Mouse (Mus musculus) hematopoietic stem cell, adult 5-6 weeks (primary cell): ENCODE results near the gene Gm5741. TPM values are rescaled to one million over a fixed set of nuclear protein-coding genes. Genes with fewer than 3 reads are reported as not detected.

Experiments used
- ATAC-seq, 2 experiments: fragments of 125-278 bp in 1 of 2; replicated peaks in 1 of 2; 2 replicates each; pipeline ENCODE4 v1.8.0; 2016 to 2017; ENCODE audit warnings: inconsistent platforms in 2 of 2, mild to moderate bottlenecking in 2 of 2, moderate number of reproducible peaks in 2 of 2, low read depth in 1 of 2, moderate TSS enrichment in 1 of 2; ENCODE audit not compliant: low FRiP score in 2 of 2, poor library complexity in 2 of 2, severe bottlenecking in 2 of 2, insufficient read depth in 1 of 2, low TSS enrichment in 1 of 2
- total RNA-seq: library from RNA; stranded (forward); fragments of 172-1452, 232-1000 nt; gene quantifications from 2 replicates; pipeline ENCODE4 v1.2.3, GENCODE M21; 2017

Gm5741 gene
- total RNA-seq, 1 experiment from 2014 or later: not detected

DNA sequence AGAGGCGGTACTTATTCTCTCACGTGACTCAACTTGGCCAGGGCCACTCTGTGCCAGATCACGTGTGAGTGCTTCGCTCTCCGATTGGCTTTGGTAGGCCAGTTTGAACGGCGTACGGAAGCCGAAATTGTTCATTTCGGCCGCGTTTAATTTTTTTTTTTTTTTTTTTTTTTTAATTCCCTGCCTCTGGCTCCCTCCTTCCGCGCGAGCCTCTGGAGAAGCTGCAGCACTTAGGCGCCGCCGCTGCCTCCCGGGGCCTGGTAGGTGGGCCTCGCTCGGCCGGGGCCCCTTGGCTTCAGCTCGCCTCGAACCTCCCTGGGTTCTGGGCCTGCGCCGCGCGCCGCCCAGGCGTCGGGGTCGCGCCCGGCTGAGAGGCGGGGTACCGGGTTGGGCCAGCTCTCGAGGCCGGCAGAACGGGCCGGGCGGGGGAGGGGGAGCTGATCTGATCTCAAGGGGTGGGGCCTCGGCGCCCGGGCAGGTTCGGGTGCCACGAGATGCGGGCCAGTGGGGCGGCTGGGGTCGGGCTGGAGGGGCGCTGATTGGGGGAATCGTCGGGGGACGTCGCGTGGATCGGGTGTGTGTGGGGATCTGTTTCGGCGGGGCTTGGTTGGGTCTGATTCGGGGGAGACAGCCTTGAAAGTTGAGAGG is 30.9 kb downstream of the Gm5741 start, which contains the start of gene Tnpo2:
Gene Tnpo2 (plus strand): TSS at position 198 of the 648 bp plus-strand sequence.
- ATAC-seq: peak; percentile 81 to 88

DNA sequence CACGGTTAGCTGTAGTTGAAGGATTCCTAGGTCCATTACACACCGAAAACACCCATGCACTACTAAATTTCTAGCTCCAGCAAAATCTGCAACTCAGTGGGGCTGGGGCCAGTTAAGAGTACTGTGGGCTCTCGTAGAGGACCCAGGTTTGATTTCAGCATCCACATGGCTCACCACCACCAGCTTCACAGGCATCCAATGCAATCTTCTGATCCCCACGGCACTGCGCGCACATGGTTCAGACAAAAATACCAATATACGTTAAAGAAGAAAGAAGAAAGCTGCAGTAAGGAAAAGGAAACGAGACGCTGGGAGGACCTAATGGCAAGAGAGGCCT is 31.4 kb downstream of the Gm5741 start:
- ATAC-seq: no peak; a peak in 1 of 4 replicates

DNA sequence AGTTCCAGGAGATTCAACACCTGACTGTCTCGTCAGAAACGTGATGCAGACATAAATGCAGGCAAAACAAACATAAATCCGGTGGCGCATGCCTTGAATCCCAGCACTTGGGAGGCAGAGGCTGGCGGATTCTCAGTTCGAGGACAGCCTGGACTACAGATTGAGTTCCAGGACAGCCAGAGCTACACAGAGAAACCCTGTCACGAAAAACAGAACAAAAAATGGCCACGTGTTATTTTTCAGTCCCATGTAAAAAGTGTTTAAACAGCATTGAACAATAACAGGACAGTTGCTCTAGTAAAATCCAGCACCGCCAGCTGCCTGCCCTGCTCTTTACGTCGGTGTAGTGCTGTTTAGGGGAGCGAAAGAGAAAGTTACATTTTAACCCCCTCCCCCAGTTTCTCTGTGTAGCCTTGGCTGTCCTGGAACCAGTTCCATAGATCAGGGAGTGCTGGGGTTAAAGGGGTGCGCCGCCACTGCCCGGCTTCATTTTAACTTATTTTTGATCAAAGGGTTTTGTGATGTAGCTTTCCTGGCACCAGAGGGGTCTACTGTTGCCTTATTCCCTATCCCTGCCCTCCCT is 32.0 kb downstream of the Gm5741 start:
- ATAC-seq: no peak

DNA sequence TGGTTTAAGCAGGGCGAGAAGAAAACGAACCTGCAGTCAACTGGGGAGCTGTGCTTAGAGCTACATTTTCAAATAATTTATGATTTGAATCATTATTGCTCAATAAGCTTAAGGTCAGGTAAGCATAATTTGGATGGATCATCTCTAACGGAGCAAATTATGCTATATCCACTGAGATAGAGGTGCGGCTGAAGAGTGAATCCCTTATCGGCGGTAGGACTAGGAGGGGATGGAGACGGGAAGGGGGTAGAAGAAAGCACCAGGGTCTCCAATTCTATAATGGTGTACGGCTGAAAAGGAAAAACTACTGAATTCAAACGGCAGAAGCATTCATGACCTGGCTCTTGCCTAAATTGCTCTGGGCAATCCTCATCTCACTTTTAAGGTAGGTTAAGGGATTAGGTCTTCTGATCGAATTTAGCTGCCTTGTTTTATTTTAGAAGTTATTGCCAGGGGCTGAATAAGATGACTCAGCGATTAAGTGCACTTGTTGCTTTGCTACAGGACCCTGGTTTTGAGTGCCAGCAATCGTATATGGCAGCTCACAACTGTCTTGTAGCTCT is 32.5 kb downstream of the Gm5741 start:
- no peak for ATAC-seq

DNA sequence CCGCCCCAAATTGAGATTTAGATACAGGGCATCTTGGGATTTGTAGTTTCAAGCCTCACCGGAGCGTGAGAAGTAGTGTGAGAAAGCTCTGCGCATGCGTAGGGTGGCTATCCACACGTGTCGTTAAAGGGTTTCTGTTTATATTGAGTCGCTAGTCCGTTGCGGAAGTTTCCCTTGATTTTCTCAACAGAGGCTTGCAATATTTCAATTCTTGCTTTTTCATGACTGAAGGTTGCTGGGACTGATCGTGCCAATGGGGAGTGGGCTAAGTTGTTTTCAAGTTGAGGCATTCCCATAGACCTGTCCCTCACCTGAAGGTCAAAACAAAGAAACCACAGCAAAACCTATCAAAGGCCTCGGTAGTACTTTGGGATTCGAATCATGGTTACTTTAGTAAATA is 33.0 kb downstream of the Gm5741 start:
- peak in 1 of 2 experiments; percentile 38; a peak in 1 of 4 replicates for ATAC-seq

DNA sequence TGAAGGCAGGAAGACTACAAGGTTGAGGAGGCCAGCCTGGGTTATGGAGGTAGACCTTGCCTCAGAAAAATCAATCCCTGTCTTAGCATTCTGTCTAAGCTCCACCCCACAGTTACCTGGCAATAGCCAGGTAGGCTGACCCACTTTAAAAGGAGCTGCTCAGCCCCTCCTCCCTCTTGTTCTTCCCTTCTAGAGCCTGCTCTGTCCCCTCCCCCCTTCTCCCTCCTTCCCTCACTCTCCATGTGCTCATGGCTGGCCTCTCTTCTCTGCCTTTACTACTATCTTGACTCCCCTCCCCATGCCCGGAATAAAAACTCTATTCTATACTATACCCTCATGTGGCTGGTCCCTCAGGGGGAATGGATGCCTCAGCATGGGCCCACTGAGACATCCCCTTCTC is 33.9 kb downstream of the Gm5741 start:
- ATAC-seq: no peak

DNA sequence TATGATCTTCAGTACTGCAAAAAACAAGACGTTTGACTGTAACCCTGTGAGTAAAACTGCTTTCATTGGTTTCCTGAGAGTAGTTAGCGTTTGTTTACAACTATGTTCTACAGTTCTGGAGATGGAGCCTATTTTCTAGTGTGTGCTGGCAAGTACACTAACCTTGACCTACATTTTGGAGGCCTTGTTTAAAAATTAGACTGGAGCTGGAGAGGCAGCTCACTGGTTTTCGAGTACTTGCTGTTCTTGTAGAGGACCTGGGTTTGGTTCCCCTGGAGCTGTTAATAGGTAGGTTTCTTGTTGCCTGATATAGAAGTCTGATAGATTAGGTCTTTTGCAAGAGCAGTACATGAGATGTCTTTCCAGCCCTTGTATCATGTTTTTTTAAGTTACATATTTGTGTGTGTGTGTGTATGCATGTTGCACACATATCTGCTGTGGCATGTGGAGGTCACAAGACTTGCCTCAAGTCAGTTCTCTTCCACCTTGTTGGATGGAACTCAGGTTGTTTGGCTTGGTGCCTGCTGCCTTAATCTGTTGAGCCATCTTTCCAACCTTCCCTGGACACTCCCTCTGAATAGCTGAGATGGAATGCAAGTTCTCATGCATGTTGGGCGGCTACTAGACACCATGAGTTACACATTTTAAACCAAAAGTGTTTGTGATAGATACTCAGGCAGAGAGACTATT is 35.0 kb downstream of the Gm5741 start:
- no peak for ATAC-seq

DNA sequence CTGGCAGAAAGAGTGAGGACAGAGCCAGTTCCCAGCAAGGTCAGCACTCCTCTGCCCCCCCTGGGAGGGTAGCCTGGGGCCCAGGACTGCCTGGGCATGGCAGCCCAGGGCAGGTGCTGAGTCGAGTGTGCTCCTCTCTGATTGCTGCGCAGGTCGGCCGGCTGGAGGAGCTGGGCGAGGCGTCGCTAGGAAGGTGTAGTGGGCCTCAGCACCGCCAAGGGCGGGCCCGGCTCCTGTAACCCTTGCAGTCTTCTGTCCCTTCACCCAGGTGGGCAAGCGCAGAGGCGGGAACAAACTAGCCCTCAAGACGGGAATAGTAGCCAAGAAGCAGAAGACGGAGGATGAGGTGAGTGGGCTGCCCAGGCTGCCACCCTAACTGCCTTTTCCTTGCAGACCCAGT is 38.5 kb downstream of the Gm5741 start:
- no peak for ATAC-seq

DNA sequence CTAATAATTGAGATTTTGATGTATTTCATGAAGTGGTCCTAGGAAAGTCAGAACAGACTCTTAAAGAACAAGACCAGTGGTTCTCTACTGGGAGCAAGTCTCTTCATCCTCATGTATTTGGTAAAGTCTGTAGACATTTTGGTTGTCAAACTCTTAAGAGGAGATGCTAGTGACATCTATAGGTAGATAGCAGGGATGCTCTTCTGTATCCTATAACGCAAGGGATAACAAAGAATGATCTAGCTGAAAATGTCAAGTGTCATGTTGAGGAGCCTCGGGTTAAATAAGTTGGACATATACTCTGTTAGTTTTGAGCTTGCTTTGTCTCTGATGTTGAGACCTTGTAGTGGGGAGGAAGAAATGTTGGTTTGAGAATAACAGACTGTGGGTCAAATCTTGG is 39.9 kb downstream of the Gm5741 start:
- no peak for ATAC-seq

DNA sequence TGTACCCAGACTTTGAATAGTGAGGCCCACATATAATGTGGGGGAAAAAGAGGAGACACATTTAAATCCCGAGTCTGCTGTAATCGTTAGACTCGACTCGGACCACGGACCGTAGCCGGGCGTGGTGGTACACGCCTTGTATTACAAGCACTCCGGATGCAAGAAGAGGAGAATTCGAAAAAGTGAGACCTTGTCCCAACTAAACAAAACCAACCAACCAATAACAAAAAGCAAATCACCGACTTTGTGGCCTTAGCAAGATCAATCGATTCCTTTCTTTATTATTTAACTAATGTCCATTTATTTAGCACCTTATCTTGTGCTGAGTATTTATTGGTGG is 40.3 kb downstream of the Gm5741 start:
- no peak for ATAC-seq

DNA sequence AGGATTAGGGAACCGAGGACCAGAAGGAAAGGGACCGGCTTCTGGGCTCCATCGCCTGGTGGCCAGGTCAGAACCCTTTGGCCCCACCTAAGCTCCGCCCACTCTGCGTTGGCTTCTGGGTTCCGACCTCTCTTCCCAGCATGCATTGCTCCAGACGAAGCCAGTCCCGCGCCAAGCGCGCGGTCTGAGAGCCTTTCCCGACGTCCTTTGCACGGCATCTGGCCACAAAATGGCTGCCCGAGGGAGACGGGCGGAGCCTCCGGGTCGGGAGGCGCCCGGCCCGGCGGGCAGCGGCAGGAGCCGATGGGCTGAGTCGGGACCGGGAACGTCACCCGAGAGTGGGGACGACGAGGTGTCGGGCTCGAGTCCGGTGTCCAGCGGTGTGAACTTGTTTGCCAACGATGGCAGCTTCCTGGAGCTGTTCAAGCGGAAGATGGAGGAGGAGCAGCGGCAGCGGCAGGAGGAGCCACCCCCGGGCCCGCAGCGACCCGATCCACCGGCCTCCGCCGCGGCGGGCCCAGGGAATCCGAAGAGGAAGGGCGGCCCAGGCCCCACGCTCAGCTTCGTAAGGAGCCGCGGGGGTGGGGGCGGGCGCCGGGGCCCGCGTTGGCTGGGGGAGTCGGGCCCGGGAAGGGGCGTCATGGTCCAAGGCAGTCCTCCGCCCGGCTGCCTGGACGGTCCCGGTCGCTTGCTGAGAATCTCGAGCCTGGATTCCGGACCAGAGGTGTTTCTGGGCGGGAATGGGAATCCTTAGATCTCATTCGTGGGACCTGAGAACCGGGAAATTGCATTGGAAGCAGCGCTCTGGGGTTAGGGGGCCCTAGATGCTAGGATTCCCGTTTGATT is 40.9 kb downstream of the Gm5741 start, which contains the start of gene Trir:
Gene Trir (plus strand): TSS at position 154 of the 846 bp plus-strand sequence.
- ATAC-seq: peak; percentile 83 to 85

DNA sequence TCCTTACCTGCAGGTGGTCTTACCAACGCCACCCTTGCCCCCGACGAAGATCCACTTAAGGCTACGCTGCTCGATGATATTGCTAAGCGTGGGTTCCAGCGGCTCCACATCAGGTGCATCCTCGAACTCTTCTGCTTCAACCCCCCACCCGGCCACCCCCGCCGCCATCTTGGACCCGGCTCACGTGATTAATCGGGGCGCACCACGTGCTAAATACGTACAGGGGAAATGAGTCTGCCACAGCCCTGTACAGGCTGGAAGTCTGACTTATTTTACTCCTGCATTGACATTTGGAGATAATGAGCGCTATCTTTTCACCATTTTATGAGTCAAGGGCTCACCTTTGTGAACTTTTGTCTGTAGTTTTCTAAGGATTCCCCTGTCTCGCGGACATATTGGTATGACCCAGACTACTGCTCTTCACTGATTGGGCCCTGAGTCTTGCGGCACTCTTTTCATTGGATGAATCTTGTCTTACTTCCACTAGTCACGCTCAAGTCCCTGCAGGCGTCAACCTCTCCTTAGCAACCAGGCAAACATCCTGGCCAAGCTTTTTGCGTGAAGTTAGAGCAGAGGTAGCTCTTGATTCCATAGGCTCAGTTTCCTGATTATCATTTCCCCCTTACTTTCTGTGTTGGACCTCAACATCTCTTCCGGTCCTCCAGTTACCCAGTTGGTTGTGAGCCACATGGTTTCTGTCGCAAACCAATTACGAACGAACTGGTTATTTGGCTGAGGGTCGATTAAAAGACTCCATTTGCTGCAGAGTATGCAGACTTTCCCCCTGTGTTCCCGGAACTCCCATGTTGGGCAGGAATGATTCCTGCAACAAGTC is 42.5 kb downstream of the Gm5741 start, which contains the start of gene Asna1:
Gene Asna1 (minus strand): TSS at position 184 of the 835 bp plus-strand sequence.
- peak; percentile 90 for ATAC-seq

DNA sequence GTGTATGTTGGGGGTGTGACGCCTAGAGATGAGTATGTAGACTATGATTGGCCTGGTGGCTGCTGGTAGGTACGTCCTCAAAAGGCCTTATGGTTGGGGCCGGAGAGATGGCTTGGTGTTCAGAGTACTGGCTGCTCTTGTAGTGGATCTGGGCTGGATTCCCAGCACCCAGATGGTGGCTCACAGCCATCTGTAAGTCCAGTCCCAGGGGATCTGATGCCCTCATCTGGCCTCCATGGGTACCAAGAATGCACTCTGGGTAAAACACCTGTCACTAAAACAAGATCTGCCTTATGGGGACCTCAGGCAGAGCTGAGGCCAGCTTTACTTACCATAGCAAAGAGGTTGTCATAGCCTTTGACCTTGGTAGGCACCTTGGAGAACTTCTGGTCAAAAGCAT is 43.9 kb downstream of the Gm5741 start:
- ATAC-seq: no peak

DNA sequence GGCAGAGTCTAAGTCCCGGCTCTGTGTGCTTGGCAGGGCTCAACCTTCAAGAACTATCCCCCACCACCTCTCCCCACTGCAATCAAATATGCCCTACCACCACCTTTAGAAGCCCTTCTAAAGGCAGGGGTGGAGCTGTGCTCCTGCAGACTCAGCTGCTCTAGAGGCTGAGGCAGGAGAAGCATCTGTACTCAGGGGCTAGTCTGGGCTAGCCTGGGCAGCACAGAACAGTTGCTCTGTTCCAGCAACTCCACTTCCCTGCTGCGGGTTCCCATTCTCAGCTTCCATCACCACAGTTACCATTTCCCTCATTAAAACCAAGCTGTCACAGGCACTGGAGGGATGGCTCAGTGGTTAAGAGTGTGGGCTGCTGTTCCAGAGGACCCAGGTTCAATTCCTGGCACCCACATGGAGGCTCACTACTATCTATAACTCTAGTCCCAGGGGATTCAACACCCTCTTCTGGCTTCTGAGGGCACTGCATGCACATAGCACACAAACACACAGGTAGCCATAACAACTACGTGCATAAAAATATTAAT is 46.2 kb downstream of the Gm5741 start:
- no peak for ATAC-seq
